Mouse (Mus musculus) urinary bladder, adult 2 months (tissue): ENCODE data around the gene Eif3k. TPM values are rescaled to one million over a fixed set of nuclear protein-coding genes. Genes with fewer than 3 reads are reported as not detected.
"Not testable (repeated sequence)": the region's sequence is repeated elsewhere in the genome, so short reads cannot be mapped to it uniquely, and the experiment has no call there.

Source experiments
- DNase-seq: peaks from one replicate; pipeline ENCODE4 v3.0.0; 2022; ENCODE audit warnings: low spot score
- polyA plus RNA-seq: library from polyadenylated mRNA; depleted of rRNA; stranded (reverse); fragments of >200 nt; gene quantifications from 2 replicates; pipeline ENCODE4 v1.2.3, GENCODE M21; 2012

Gene Eif3k
- polyA plus RNA-seq, 1 experiment = 368 TPM

GRCm38 (mm10) chr7:28985207-28985606 lies 3.5 kb upstream of the Eif3k start:
- DNase-seq = no peak

GRCm38 (mm10) chr7:28984452-28984851 lies 2.8 kb upstream of the Eif3k start:
- DNase-seq = no peak

GRCm38 (mm10) chr7:28983849-28984248 lies 2.2 kb upstream of the Eif3k start:
- DNase-seq = no peak

- DNase-seq = no peak
Observed at GRCm38 (mm10) chr7:28983141-28983564, 1.5 kb upstream of the Eif3k start.

GRCm38 (mm10) chr7:28982274-28983013 lies 780 bp upstream of the Eif3k start:
- DNase-seq = no peak

GRCm38 (mm10) chr7:28977556-28977955 lies 4.1 kb downstream of the Eif3k start:
- no peak for DNase-seq

- no peak for DNase-seq
Observed at GRCm38 (mm10) chr7:28973025-28973424, 8.6 kb downstream of the Eif3k start.

- DNase-seq = peak; percentile 68
Observed at GRCm38 (mm10) chr7:28972542-28972985, 9.1 kb downstream of the Eif3k start.

GRCm38 (mm10) chr7:28971770-28972269 lies 9.8 kb downstream of the Eif3k start:
- no peak for DNase-seq

GRCm38 (mm10) chr7:28971029-28971428 lies 10.6 kb downstream of the Eif3k start:
- no peak for DNase-seq

- no peak for DNase-seq
Observed at GRCm38 (mm10) chr7:28969672-28970394, 11.8 kb downstream of the Eif3k start.

- no peak for DNase-seq
Observed at GRCm38 (mm10) chr7:28969271-28969670, 12.4 kb downstream of the Eif3k start.

GRCm38 (mm10) chr7:28968120-28968519 lies 13.5 kb downstream of the Eif3k start:
- DNase-seq = not testable (repeated sequence)

GRCm38 (mm10) chr7:28966751-28967505 lies 14.7 kb downstream of the Eif3k start:
- no peak for DNase-seq

- no peak for DNase-seq
Observed at GRCm38 (mm10) chr7:28966181-28966580, 15.5 kb downstream of the Eif3k start.

- DNase-seq = no peak
Observed at GRCm38 (mm10) chr7:28965346-28965840, 16.3 kb downstream of the Eif3k start.

GRCm38 (mm10) chr7:28963399-28963923 lies 18.2 kb downstream of the Eif3k start:
- DNase-seq = no peak

GRCm38 (mm10) chr7:28961927-28962670 lies 19.6 kb downstream of the Eif3k start, which contains the start of gene Actn4:
Gene Actn4, minus strand, starts transcription at chr7:28962340.
- peak; percentile 100 for DNase-seq

GRCm38 (mm10) chr7:28961584-28961926 lies 20.1 kb downstream of the Eif3k start:
- DNase-seq = no peak

- peak; percentile 29 for DNase-seq
Observed at GRCm38 (mm10) chr7:28960354-28961046, 21.2 kb downstream of the Eif3k start.
